Mouse (Mus musculus): ENCODE measurements around the gene Ppm1e.

DNA sequence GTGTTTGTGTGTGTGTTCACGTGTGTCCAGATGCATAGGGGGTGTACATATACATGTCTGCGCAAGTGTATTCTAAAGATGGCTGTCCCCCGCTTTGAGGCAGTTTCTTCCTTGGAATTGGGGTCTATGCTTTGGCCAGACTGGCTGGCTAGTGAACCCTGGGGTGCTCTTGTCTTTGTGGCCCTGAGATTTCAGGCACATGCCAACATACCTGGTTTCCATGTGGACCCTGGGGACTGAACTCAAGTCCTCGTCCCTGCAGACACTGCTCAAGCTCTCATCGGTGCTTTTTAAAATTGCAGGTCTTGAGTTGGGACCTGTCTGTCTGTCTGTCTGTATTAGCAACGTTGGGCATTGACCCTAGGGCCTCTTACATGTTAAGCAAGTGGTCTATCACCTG, 105.5 kb downstream of the Ppm1e start:
- TF ChIP-seq ZNF384 (IDR thresholded peaks at IDR 0.05; ENCODE audit: low read depth, low read length): no peak
- no peak for TF ChIP-seq ZC3H11A (IDR thresholded peaks at IDR 0.05; ENCODE audit: borderline replicate concordance, low read depth, low read length)
- no peak for TF ChIP-seq MAFK (IDR thresholded peaks at IDR 0.05; ENCODE audit: insufficient read depth, low read depth, low read length)

All from ES-E14 (cell line).